Mouse (Mus musculus) stomach, embryonic 15.5 days (tissue): ENCODE measurements at regions not wholly inside any gene's neighbourhood (a gene's known extent, or its start where the extent isn't known, plus 50 kb on each side); places are given as distances from the start of the nearest gene placed in this dataset.

Experiments
- ATAC-seq: fragments of 200-750 bp; cut with Nextera tagmentation; 2 replicates; pipeline ENCODE4 v1.8.0; 2017; ENCODE audit warnings: low read depth, moderate number of reproducible peaks, moderate TSS enrichment; ENCODE audit not compliant: insufficient read depth, low FRiP score
- H3K27ac ChIP-seq: fragments of 300-500 bp; sonication (generic); 2 replicates; pipeline ENCODE4 v1.5.1; 2015; ENCODE audit warnings: mild to moderate bottlenecking, inconsistent platforms
- H3K27me3 ChIP-seq: fragments of 300-500 bp; sonication (generic); replicated peaks from 2 replicates; pipeline ENCODE4 v1.6.1; 2015; ENCODE audit warnings: inconsistent platforms
- H3K36me3 ChIP-seq: fragments of 300-500 bp; sonication (generic); 2 replicates; pipeline ENCODE4 v1.6.1; 2015; ENCODE audit warnings: inconsistent platforms
- H3K4me1 ChIP-seq: fragments of 300-500 bp; sonication (generic); 2 replicates; pipeline ENCODE4 v1.6.1; 2015; ENCODE audit warnings: inconsistent platforms
- H3K4me2 ChIP-seq: fragments of 300-500 bp; sonication (generic); 2 replicates; pipeline ENCODE4 v1.6.1; 2015; ENCODE audit warnings: mild to moderate bottlenecking, inconsistent platforms
- H3K4me3 ChIP-seq: fragments of 300-500 bp; sonication (generic); replicated peaks from 2 replicates; pipeline ENCODE4 v1.5.1; 2015; ENCODE audit warnings: inconsistent platforms
- H3K9ac ChIP-seq: fragments of 300-500 bp; sonication (generic); 2 replicates; pipeline ENCODE4 v1.6.1; 2015; ENCODE audit warnings: inconsistent platforms
- H3K9me3 ChIP-seq: fragments of 300-500 bp; sonication (generic); 2 replicates; pipeline ENCODE4 v1.6.1; 2016; ENCODE audit warnings: inconsistent platforms
- whole genome bisulfite sequencing: fragments of 180-500 bp; shearing (Covaris S2); methylation state at CpG from one replicate; pipeline ENCODE4 v1.1.7; 2015; 5-methylcytosine and 5-hydroxymethylcytosine counted together

DNA sequence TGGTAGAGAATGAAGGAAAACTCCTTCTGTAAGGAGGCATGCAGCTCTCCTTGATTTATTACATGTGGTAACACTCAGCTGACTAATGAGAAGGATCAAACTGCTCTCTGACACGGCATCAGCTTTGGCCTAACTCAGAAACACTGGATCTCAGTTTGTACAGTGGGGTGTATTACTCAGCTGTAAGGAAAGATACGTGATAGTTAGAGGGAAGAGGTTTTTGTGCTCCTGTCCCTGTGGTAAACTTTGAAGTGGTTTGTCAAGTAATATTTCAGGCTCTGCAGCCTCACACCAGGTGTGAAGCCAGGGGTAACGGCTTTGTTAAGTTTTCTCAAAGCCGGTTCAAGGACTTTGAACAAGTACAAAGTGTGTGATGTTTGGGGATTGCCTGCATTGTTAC lies 235.1 kb downstream of the Pik3r1 start:
- Histone ChIP-seq H3K27me3 (no peaks in the 10 kb centered on the region), H3K9ac (no peak overlapping the region), H3K4me3 (no peak overlapping the region), H3K4me1 (no peaks in the 10 kb centered on the region), H3K9me3 (no peaks in the 10 kb centered on the region), H3K36me3 (no peaks in the 10 kb centered on the region), H3K4me2 (no peak overlapping the region), H3K27ac (no peak overlapping the region)
- WGBS = 59% methylated on average over 4 of the region's 4 CpGs
- no peak for ATAC-seq

DNA sequence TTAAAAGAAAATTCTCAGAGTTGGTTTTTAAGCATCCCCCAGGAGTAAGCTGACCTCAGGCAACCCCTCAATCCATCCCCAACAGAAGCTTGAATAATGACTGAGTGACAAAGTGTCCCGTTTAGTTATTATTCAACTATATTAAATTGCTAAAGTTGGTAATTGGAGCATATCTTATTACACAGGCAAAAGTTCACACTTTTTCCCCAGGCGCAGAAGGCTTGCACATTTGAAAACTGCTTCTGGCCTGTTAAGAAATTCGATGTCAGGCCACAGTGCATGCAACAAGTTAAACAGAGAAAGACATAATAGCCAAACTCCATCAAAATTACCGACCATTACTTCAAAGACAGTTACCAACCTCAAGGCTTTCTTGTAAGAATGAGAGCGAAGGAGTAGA lies 240.3 kb downstream of the Pik3r1 start:
- Histone ChIP-seq H3K36me3 (no peaks in the 10 kb centered on the region), H3K4me1 (no peaks in the 10 kb centered on the region), H3K9ac (no peak overlapping the region), H3K4me2 (no peak overlapping the region), H3K27me3 (no peaks in the 10 kb centered on the region), H3K4me3 (no peak overlapping the region), H3K9me3 (no peaks in the 10 kb centered on the region), H3K27ac (no peak overlapping the region)
- no peak for ATAC-seq
- WGBS = 81% methylated on average over 5 of the region's 5 CpGs

DNA sequence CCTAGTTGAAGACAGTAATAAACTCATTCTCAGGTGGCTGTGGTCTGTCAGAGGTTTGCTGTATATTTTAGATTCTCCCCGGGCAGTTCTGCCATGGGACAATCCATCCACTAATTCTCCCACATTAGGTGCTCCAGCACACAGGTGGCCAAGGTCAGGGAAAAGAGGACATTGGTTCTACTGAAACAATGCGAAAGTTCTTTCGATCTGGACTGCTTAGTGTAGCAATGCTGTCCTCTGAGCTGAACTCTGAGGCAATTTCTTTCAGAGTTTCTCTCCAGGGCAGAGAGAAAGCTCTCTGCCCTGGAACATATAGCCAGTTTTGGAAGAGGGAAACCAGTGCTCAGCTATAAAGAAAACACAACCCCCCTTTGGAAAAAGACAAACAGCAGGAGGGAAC lies 243.2 kb downstream of the Pik3r1 start:
- no peaks in the 10 kb centered on the region for H3K36me3 ChIP-seq
- 79% methylated on average over 3 of the region's 3 CpGs for WGBS
- H3K4me1 ChIP-seq = no peaks in the 10 kb centered on the region
- no peaks in the 10 kb centered on the region for H3K9me3 ChIP-seq
- H3K9ac ChIP-seq = no peak overlapping the region
- H3K4me2 ChIP-seq = no peak overlapping the region
- no peak overlapping the region for H3K27ac ChIP-seq
- H3K27me3 ChIP-seq = no peaks in the 10 kb centered on the region
- H3K4me3 ChIP-seq = no peak overlapping the region
- ATAC-seq = no peak

DNA sequence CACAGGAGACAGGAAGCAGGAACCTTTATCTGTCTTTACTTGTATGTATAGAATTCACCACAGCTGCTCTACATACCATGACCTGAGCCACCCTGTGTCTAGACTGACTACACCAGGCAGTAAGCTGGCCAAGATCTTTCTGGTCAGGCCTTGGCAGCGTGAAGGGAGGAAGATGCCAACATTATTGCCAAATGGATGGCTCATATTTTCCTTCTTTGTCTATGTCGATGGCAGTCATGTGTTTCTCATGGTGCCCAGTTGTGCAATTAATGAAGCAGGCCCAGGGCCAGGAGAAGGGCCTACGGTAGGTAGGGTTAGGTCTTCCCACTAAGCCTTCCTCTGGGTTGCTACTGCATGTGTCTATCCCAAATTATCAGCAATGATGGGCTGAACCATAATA lies 243.8 kb downstream of the Pik3r1 start:
- Histone ChIP-seq H3K9ac (no peak overlapping the region), H3K4me3 (no peak overlapping the region), H3K9me3 (no peaks in the 10 kb centered on the region), H3K4me1 (no peaks in the 10 kb centered on the region), H3K27me3 (no peaks in the 10 kb centered on the region), H3K27ac (no peak overlapping the region), H3K36me3 (no peaks in the 10 kb centered on the region), H3K4me2 (no peak overlapping the region)
- 90% methylated on average over 3 of the region's 3 CpGs for WGBS
- no peak for ATAC-seq

DNA sequence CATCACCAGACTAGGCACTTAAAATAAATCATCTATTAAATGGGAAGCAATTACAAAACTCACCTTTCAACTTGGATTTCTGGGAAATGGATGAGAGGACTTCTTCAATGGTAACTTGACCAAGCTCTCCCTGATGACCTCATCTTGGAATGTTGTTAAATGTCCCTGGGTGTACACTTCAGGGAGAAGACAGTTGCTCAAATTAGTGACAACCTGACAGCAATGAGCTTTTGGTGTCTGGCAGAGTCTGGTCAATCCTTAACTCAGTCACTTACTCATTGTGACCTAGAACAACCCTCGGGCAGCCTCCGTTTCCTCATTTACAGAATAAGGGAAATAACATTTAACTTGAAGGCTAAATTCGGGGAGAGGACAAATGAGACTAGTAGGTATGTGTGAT lies 244.5 kb downstream of the Pik3r1 start:
- Histone ChIP-seq H3K36me3 (no peaks in the 10 kb centered on the region), H3K27ac (no peak overlapping the region), H3K9me3 (no peaks in the 10 kb centered on the region), H3K27me3 (no peaks in the 10 kb centered on the region), H3K4me1 (no peaks in the 10 kb centered on the region), H3K4me2 (no peak overlapping the region), H3K4me3 (no peak overlapping the region), H3K9ac (no peak overlapping the region)
- WGBS = 72% methylated on average over 3 of the region's 3 CpGs
- no peak for ATAC-seq

DNA sequence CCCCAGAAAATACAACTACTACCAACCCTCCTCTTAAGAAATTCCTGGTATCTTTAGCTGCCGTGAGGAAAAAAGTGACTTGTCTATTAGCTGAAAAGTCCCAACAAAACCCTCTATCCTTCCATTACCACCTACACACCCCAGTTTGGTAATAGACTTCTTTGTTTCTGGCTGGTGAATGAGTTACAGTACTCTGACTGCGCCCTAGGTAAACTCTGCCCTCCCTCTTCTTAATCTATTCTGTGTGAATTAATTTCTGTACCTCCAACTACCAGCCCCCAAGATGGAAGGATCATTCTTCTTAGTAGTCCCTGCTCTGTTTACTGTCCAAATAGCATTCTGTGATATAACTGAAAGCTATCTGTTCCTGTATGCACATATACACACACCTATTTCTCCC lies 245.4 kb downstream of the Pik3r1 start:
- no peak overlapping the region for H3K4me2 ChIP-seq
- no peak overlapping the region for H3K9ac ChIP-seq
- no peak overlapping the region for H3K27ac ChIP-seq
- no peaks in the 10 kb centered on the region for H3K27me3 ChIP-seq
- no peaks in the 10 kb centered on the region for H3K9me3 ChIP-seq
- H3K36me3 ChIP-seq = no peaks in the 10 kb centered on the region
- no peaks in the 10 kb centered on the region for H3K4me1 ChIP-seq
- no peak overlapping the region for H3K4me3 ChIP-seq
- WGBS = 66% methylated on average over 2 of the region's 2 CpGs
- 0 out of 2 replicates have a peak, but pooled peaks have one; percentile 53 for ATAC-seq

DNA sequence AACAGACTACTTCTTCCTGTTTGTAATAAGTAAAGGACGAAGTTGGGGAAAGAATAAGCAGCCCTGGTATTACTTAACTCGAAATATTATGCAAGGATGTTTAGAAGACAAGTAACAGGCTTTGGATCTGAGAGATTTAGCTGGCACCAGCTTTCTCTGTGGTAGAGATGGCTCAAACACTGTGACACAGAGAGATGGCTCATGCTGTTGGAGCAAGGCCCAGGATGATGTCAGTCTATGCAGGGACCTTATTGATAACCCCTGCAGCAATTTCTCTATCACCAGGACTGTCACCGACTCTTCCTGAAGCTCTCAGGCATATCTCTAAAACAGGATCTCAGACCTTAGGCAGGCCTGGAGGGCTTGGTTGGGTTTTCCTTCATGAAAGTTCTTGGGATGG lies 254.7 kb downstream of the Pik3r1 start:
- H3K27me3 ChIP-seq = no peaks in the 10 kb centered on the region
- H3K4me1 ChIP-seq = no peaks in the 10 kb centered on the region
- no peaks in the 10 kb centered on the region for H3K9me3 ChIP-seq
- 57% methylated on average over 3 of the region's 3 CpGs for WGBS
- H3K36me3 ChIP-seq = no peaks in the 10 kb centered on the region
- no peak overlapping the region for H3K4me2 ChIP-seq
- no peak overlapping the region for H3K27ac ChIP-seq
- H3K9ac ChIP-seq = no peak overlapping the region
- ATAC-seq = no peak
- H3K4me3 ChIP-seq = no peak overlapping the region

DNA sequence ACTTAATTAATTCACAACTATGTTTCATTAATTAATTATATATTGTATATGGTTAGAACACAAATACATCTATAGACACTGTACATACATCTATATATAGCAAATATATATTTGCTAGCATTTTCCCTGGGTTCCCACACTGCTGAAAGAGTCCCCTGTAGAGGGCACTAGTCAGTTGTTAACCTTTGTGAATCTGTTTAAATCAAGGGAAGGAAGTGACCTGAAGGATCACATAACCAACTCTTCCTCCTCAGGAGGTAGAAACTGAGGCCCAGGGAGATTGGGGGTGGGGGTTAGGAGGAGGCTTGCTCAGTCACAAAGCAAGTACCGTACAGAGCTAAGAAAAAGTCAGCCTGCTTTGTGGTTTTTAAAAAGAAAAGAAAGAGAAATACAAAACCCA lies 258.1 kb downstream of the Pik3r1 start:
- no peak overlapping the region for H3K4me3 ChIP-seq
- H3K9ac ChIP-seq = no peak overlapping the region
- H3K4me1 ChIP-seq = no peaks in the 10 kb centered on the region
- 68% methylated on average over 1 of the region's 1 CpGs for WGBS
- no peaks in the 10 kb centered on the region for H3K36me3 ChIP-seq
- ATAC-seq = no peak
- no peaks in the 10 kb centered on the region for H3K27me3 ChIP-seq
- H3K27ac ChIP-seq = no peak overlapping the region; the same call in 1 of the 2 replicates
- H3K9me3 ChIP-seq = no peaks in the 10 kb centered on the region
- H3K4me2 ChIP-seq = no peak overlapping the region

DNA sequence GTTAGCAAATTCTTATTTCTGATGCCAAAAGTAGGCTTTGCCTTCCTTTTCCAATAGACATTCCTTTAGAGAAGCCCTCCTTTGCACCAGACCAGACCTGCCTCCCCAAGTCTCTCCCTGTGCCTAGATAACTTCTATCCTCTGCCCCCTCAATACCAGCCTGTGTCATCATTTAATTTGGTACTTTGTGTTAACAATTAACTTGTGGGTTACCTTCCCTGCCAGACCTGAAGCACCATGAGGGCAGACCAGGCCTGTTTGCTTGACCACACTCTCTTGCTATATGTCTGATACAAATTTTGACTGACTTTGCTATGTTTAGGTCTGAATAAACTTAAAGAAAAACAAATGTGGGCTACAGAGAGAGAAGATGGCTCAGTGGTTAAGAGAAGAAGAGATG lies 259.7 kb downstream of the Pik3r1 start:
- no peak overlapping the region for H3K4me2 ChIP-seq
- H3K27ac ChIP-seq = no peak overlapping the region
- H3K4me1 ChIP-seq = no peaks in the 10 kb centered on the region
- no peaks in the 10 kb centered on the region for H3K27me3 ChIP-seq
- no peaks in the 10 kb centered on the region for H3K36me3 ChIP-seq
- ATAC-seq = no peak
- H3K9ac ChIP-seq = no peak overlapping the region
- H3K9me3 ChIP-seq = no peaks in the 10 kb centered on the region
- H3K4me3 ChIP-seq = no peak overlapping the region

DNA sequence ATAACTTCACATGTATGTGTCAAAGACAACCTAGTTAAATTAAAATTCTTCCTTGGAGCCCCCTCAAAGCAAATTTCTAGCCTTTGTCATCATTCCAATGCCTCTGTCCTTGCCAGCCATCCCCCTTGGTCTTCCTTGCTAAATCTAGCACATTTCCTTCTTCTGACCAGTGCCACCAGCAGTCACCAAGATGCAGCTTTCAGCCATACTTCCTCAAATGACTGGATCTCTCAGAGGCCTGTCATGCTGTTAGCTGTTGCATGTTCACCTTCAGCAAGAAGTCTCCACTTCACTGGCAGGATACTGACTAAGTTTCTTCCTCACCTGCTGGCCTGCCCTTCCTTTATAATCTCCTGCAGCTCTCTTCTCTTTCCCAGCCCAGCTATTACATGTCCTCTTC lies 261.3 kb downstream of the Pik3r1 start:
- no peaks in the 10 kb centered on the region for H3K4me1 ChIP-seq
- no peak overlapping the region for H3K27ac ChIP-seq
- no peak overlapping the region for H3K9ac ChIP-seq
- no peak for ATAC-seq
- H3K4me3 ChIP-seq = no peak overlapping the region
- no peaks in the 10 kb centered on the region for H3K9me3 ChIP-seq
- no peak overlapping the region for H3K4me2 ChIP-seq
- H3K27me3 ChIP-seq = no peaks in the 10 kb centered on the region
- H3K36me3 ChIP-seq = no peaks in the 10 kb centered on the region

DNA sequence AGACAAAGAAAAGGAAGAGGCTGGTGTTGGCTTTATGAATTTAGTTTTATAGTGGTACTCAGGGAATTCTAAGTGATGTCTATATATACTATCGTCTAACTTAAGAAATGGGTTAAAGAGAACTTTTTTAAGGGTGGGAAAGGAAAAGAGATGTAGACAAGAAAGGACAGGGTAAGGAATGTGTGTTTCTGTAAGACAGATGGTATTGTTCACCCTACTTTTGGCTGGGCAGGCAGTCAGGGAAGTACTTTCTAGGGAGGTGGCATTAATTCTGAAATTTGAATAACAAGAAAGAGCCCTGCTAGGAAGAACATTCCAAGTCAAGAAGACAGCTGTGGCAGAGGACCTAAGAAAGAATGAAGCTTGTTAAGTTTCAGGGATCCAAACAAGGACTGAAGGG lies 263.0 kb downstream of the Pik3r1 start:
- H3K9ac ChIP-seq = no peak overlapping the region
- no peaks in the 10 kb centered on the region for H3K27me3 ChIP-seq
- H3K4me3 ChIP-seq = no peak overlapping the region
- H3K9me3 ChIP-seq = no peaks in the 10 kb centered on the region
- no peaks in the 10 kb centered on the region for H3K4me1 ChIP-seq
- H3K27ac ChIP-seq = no peak overlapping the region
- no peak overlapping the region for H3K4me2 ChIP-seq
- WGBS = 76% methylated on average over 1 of the region's 1 CpGs
- no peak for ATAC-seq
- H3K36me3 ChIP-seq = no peaks in the 10 kb centered on the region

DNA sequence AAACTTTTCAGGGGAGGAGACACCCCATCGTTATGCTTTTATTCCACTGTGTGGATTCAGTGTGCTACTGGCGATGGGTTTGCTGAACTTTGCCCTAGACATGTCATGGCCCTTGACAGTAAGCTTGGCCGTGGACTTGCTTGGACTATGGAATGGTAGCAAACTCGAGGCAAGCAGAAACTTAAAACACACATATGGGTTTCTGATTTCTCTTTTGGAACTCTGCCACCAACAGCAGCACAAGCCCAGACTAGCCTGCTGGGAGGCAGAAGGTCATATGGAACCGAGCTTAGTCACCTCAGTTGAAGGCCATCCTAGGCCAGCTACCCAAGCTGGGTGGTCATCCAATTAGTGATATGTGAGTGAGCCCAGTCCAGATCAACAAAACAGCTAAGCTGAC lies 263.8 kb downstream of the Pik3r1 start:
- Histone ChIP-seq H3K4me3 (no peak overlapping the region), H3K4me2 (no peak overlapping the region), H3K9me3 (no peaks in the 10 kb centered on the region), H3K27me3 (no peaks in the 10 kb centered on the region), H3K27ac (no peak overlapping the region), H3K36me3 (no peaks in the 10 kb centered on the region), H3K9ac (no peak overlapping the region), H3K4me1 (no peaks in the 10 kb centered on the region)
- no peak for ATAC-seq
- 57% methylated on average over 5 of the region's 5 CpGs for WGBS

DNA sequence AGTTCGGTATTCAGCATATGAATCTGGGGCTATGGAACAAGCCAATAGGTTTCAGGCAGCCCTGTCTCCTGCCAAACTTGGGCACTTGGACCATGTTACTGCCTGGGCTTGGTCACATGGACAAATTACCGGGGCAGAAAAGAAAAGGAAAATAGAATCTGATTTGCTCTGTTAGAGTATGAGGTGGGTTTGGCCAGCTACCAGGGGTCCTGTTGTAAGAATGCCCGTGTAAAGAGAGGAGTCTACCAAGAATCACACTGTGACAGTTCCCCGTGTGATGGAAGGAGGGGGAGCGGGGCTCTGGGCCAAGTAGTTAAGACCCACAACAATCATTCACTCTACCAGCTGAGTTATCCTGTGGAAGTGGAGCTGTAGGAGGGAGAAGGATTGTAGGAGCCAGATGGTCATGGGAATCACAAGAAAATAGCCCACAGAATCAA lies 266.2 kb downstream of the Pik3r1 start:
- H3K36me3 ChIP-seq = no peaks in the 10 kb centered on the region
- no peak for ATAC-seq
- no peak overlapping the region for H3K9ac ChIP-seq
- H3K9me3 ChIP-seq = no peaks in the 10 kb centered on the region
- H3K4me2 ChIP-seq = no peak overlapping the region
- H3K4me3 ChIP-seq = no peak overlapping the region
- no peak overlapping the region for H3K27ac ChIP-seq
- H3K4me1 ChIP-seq = no peaks in the 10 kb centered on the region
- 70% methylated on average over 5 of the region's 5 CpGs for WGBS
- no peaks in the 10 kb centered on the region for H3K27me3 ChIP-seq
